Mouse (Mus musculus) lung, postnatal 25 days (tissue): ENCODE data around the gene Cypt14.
"Not testable (repeated sequence)": the region's sequence is repeated elsewhere in the genome, so short reads cannot be mapped to it uniquely, and the experiment has no call there.

ENCODE experiments used
- DNase-seq: peaks from one replicate; pipeline ENCODE4 v3.0.0; 2022; ENCODE audit warnings: low spot score

The Cypt14 gene

DNA sequence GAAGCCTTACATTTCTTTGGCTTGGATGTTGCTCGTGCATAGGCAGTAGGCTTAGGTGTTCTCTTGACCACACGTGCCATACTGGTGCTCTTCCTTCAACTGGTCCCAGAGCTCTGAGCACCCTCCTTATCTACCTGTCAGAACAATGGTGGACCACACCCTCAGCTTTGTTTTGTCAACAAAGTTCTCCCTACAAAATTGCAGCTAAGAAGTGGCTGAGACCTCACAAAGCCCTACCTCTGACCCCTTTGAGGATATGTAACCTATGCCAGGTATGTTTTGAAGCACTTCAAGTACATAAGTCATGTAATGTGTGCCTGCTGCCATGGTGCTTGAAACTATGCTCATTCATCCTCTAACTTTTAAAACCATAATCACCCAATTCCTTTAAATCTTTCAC is at the start of gene Cypt14:
Cypt14 (minus strand) TSS at position 101 of the 400 bp plus-strand sequence.
- not testable (repeated sequence) for DNase-seq
